Mouse (Mus musculus): ENCODE measurements around the gene Cntrob.

Cntrob gene

DNA sequence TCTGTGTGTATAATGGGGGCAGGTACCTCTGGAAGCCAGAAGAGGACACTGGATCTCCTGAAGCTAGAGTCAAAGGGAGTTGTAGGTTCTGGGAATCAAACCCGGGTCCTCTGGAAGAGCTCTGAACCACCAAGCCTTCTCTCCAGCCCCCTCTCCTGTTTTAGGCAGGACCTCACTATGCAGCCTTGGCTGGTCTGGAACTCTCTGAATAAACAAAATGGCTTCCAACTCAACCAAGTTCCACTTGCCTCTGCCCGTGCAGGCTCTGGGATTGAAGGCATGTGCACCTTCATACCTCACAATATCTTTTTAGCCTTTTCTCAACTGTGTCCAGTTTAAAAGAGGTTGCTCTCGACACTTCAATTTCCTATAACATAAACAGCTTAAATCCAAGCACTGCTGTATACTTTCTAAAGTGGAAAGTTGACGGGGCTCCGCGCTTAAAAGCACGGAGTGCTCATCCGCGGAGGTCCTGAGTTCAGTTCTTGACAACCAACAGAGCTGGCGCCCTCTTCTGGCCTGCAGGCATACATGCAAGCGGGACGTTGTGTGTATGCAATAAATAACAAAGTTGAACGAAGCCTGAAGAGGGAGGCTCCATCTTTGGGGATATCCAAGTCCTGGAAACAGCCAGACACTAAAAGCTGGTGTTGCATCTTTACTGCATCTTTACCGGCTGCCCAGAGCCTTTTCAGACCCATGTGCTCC lies 72.3 kb downstream of the Cntrob start:
- DNase-seq (ENCODE audit: extremely low read depth, insufficient read length, low spot score): no peak

DNA sequence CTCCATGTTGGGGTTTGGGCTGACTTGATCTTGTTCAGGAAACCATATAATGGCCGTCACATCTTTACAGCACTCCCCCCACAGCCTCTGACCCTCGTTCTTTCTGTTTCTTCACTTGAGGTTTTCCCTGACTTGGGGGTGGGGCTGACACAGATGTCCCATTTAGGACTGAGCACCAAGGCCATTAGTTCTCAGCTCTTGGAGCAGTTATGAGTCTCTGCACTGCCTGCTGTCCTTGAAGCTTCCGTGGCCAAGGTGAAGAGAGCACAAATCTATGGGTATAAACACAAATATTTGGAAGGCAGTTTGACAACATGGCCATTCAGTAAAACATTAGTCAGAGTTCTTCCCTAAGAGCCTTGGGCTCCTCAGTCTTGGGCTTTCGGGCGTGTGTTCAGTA lies 73.5 kb downstream of the Cntrob start:
- no peak for DNase-seq (ENCODE audit: extremely low read depth, insufficient read length, low spot score)
